Mouse (Mus musculus) heart, adult 18-20 months (tissue): Measurements from ENCODE around the gene 1500015O10Rik. TPM values are rescaled to one million over a fixed set of nuclear protein-coding genes. Genes with fewer than 3 reads are reported as not detected.

Experiments used
- DNase-seq, 2 experiments: peaks; one replicate each; pipeline ENCODE4 v3.0.0; 2021 to 2022; ENCODE audit warnings: mixed read lengths in 1 of 2
- total RNA-seq, 2 experiments: library from RNA; stranded (reverse); gene quantifications; 2 replicates each; pipeline ENCODE4 v1.2.3; 2021

1500015O10Rik gene
- total RNA-seq, 2 experiments from 2014 or later = 1.5 to 3.9 TPM

DNA sequence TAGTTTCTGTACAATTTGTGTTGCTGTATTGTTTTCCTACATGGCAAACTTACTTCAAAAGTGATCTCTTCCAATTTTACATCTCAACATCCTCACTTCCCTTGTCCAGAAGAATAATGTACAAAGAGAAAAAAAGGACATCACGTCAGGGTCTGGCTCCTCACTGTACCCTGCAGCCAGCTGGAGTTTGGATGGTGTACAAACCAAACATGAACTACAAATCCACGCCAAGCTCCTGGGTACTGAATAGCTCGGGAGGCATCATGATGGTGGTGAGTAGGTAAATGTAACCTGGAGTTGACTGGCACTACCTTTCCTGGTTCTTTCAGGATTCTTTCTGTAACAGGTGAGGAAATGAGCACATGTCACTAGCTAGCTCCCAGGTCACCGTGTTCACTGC lies 43.7 kb downstream of the 1500015O10Rik start:
- DNase-seq = no peak

GRCm38 (mm10) chr1:43776106-43776505 lies 45.7 kb downstream of the 1500015O10Rik start:
- peak; percentile 23 to 57 for DNase-seq

GRCm38 (mm10) chr1:43781195-43781594 lies 50.8 kb downstream of the 1500015O10Rik start:
- no peak for DNase-seq

DNA sequence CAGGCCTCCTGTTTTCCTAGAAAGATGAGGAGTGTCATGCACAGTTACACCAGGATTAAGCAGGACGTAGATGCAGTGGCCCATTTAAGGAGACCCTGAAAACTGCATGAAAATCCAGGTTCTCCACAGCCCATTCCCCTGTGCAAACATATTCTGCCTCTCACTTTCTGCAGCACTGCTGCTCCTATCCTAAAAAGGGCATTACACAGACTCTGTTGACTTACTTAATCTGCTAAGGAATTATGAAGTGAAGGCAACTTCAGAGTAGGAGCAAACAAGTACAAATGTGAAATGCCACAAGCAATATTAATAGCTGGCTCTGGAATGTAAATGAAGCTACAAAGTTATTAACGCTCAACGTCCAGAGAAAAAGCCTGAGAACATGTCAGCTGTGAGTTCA lies 51.3 kb downstream of the 1500015O10Rik start:
- no peak for DNase-seq

GRCm38 (mm10) chr1:43782680-43783079 lies 52.3 kb downstream of the 1500015O10Rik start:
- no peak for DNase-seq

DNA sequence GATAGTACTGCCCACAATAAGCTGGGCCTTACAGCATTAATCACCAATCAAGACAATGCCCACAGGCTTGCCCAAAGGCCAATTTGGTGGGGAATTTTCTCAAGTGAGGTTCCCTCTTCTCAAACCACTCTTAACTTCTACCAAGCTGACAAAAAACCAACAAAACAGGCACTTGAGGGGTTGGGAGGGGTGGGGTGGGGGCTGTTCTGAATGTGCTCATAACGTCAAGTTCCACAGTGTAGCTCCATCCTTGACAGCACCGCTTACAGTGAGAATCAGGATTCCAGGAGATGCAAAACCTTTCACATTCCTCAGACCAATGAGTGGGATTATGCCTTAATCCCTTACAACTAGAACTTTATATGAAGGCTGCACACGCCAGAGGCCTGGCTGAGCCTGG lies 52.8 kb downstream of the 1500015O10Rik start:
- no peak for DNase-seq

GRCm38 (mm10) chr1:43785316-43785715 lies 54.9 kb downstream of the 1500015O10Rik start:
- no peak for DNase-seq

DNA sequence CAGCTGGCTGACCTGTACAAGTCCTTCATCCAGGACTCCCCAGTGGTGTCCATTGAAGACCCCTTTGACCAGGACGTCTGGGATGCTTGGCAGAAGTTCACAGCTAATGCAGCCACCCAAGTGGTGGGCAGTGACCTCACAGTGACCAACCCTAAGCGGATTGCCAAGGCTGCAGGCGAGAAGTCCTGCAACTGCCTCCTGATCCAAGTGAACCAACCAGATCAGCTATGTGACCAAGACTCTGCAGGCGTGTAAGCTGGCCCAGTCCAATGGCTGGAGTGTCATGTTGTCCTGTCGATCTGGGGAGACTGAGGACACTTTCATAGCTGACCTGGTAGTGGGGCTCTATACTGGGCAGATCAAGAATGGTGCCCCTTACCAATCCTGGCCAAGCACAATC lies 56.3 kb downstream of the 1500015O10Rik start:
- DNase-seq = no peak

GRCm38 (mm10) chr1:43789765-43790164 lies 59.4 kb downstream of the 1500015O10Rik start:
- no peak for DNase-seq

Other genes with a start within 250 kb of the 1500015O10Rik start
- 10 to 100 TPM; 11.9 to 12.6 TPM for gene Uxs1, start 97.2 kb downstream of the 1500015O10Rik start, total RNA-seq
- 10 to 100 TPM; 43.5 to 43.9 TPM for gene Tpp2, start 203.0 kb downstream of the 1500015O10Rik start, total RNA-seq